In the genomic region with DNA sequence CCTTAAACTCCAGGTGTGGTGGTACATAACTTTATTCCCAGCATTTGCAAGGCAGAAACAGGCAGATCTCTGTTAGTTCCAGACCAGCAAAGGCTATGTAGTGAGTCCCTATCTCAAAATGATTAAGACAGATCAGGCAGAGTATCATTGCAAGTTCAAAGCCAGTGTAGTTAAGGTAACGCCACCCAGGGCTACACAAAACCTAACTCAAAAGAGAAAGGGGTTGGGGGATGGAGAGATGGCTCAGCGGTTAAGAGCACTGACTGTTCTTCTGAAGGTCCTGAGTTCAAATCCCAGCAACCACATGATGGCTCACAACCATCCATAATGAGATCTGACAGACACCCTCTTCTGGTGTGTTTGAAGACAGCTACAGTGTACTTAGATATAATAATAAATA, we compare ENCODE assay signal across 13 mouse cellular contexts. TPM values are rescaled to one million over a fixed set of nuclear protein-coding genes. Genes with fewer than 3 reads are reported as not detected.
DNase-seq lines count a peak whose midpoint lies in the region; TF ChIP-seq lines count a peak whose summit lies in the region.
"Not testable (repeated sequence)": the region's sequence is repeated elsewhere in the genome, so short reads cannot be mapped to it uniquely, and the experiment has no call there.
"Had no signal": no experiment of that assay in that cellular context is flagged by ENCODE, and none has a peak within 500 bp of the region (broad histone marks: within the 10 kb centered on the region; RNA-seq: fewer than 3 reads in every experiment).

No protein-coding gene starts in this region.

- peaks cover 31 to 81% of the 10 kb centered on the region in 2 experiments for H3K4me1 ChIP-seq in CH12.LX (ENCODE audit: control insufficient read depth in 1 of 2, insufficient read depth in 2 of 2)
- H3K4me1 ChIP-seq in bone marrow, adult 2 months (ENCODE audit: control insufficient read depth, insufficient read depth, low read length), result peaks cover 14% of the 10 kb centered on the region
- peaks cover 46% of the 10 kb centered on the region for H3K4me1 ChIP-seq in spleen, adult 2 months (ENCODE audit: control insufficient read depth, insufficient read depth, insufficient read length)

- not testable (repeated sequence) for H3K27me3 ChIP-seq in CH12.LX (replicated peaks); spleen, adult 2 months (ENCODE audit: control insufficient read depth, insufficient read depth, low read length)

- dilution Hi-C loops in CH12.LX (cut with MboI; ENCODE audit: extremely low pct_ligation_motif_present, extremely low pct_unique_long_range_greater_than_20kb, low sequenced_read_pairs), result not testable (repeated sequence)

- not testable (repeated sequence) for H3K9ac ChIP-seq in CH12.LX (ENCODE audit: insufficient read depth, low read depth)

- not testable (repeated sequence) for H3K4me2 ChIP-seq in CH12.LX (ENCODE audit: insufficient read depth, low read depth, poor library complexity, severe bottlenecking)

- peaks cover 13 to 23% of the 10 kb centered on the region in 2 experiments for H3K36me3 ChIP-seq in CH12.LX (replicated peaks in 1 of 2; ENCODE audit: control insufficient read depth in 1 of 2, insufficient read depth in 1 of 2, low read length in 1 of 2)
- H3K36me3 ChIP-seq in macrophage (ENCODE audit: inconsistent target), result peaks cover 17% of the 10 kb centered on the region; the same call in 1 of the 2 replicates
- not testable (repeated sequence) for H3K36me3 ChIP-seq in spleen, adult 2 months (ENCODE audit: control insufficient read depth, insufficient read depth, low read length)

- not testable (repeated sequence) for H3K79me2 ChIP-seq in CH12.LX (replicated peaks; ENCODE audit: control insufficient read depth, extremely low read depth, insufficient read depth, poor library complexity, severe bottlenecking)
- H3K79me2 ChIP-seq in macrophage (ENCODE audit: inconsistent target), result peaks cover 35% of the 10 kb centered on the region

- TF ChIP-seq CTCF in CH12.LX (conservative IDR thresholded peaks at IDR 0.05 in 1 of 2, IDR thresholded peaks at IDR 0.05 in 1 of 2; ENCODE audit: low read depth in 2 of 2, low read length in 2 of 2); bone marrow, adult 2 months (IDR thresholded peaks at IDR 0.05; ENCODE audit: control insufficient read depth, insufficient read depth, low read length); spleen, adult 2 months (IDR thresholded peaks at IDR 0.05; ENCODE audit: extremely low read depth, insufficient read depth, insufficient read length, insufficient replicate concordance): not testable (repeated sequence)

- H3K4me3 ChIP-seq in CH12.LX (replicated peaks in 1 of 3; ENCODE audit: low read depth in 2 of 3, low read length in 2 of 3, poor library complexity in 1 of 3); bone marrow, adult 2 months (replicated peaks; ENCODE audit: control insufficient read depth, low read depth, low read length); macrophage (ENCODE audit: inconsistent target); spleen, adult 2 months (ENCODE audit: extremely low read depth, insufficient read depth, insufficient read length): not testable (repeated sequence)

- not testable (repeated sequence) for DNase-seq in CH12.LX (ENCODE audit: extremely low read depth); spleen, adult 2 months (ENCODE audit: low read depth in 1 of 2, low spot score in 2 of 2)
- DNase-seq in induced T-regulatory cell, adult 2 months (ENCODE audit: low read depth), result peak; percentile 39

- TF ChIP-seq POLR2A in CH12.LX (IDR thresholded peaks at IDR 0.05; ENCODE audit: low read depth, low read length); bone marrow, adult 2 months (IDR thresholded peaks at IDR 0.05; ENCODE audit: borderline replicate concordance, control insufficient read depth, low read depth, low read length); spleen, adult 2 months (IDR thresholded peaks at IDR 0.05; ENCODE audit: low read depth, low read length): not testable (repeated sequence)

- not testable (repeated sequence) for TF ChIP-seq EP300 in CH12.LX (IDR thresholded peaks at IDR 0.05; ENCODE audit: low read length)

- in situ Hi-C loops in CH12.LX (cut with MboI; ENCODE audit: low pct_ligation_motif_present, low pct_unique_long_range_greater_than_20kb, low sequenced_read_pairs), result loop anchor here (5.0 kb wide), 1 partner anchor 44 kb away; no protein-coding TSS in a partner anchor

- not testable (repeated sequence) for H3K9me3 ChIP-seq in CH12.LX (replicated peaks; ENCODE audit: low read length)

- TF ChIP-seq RAD21 in CH12.LX (IDR thresholded peaks at IDR 0.05; ENCODE audit: low read depth, low read length), result not testable (repeated sequence)

- WGBS in bone marrow, adult 2 months, result 85% methylated on average over 2 of the region's 2 CpGs
- WGBS in macrophage (ENCODE audit: missing documents), result 100% methylated on average over 2 of the region's 2 CpGs
- WGBS in spleen, adult 2 months, result 85% methylated on average over 2 of the region's 2 CpGs

- peak overlapping the region; percentile 83 for H3K27ac ChIP-seq in CH12.LX (ENCODE audit: insufficient read depth, low read depth)
- H3K27ac ChIP-seq in bone marrow, adult 2 months (ENCODE audit: control insufficient read depth, insufficient read depth, low read depth, low read length, poor library complexity), result peak overlapping the region; percentile 35; the same call in 1 of the 2 replicates
- peak overlapping the region; percentile 91 for H3K27ac ChIP-seq in macrophage
- H3K27ac ChIP-seq in spleen, adult 2 months (ENCODE audit: insufficient read depth, low read length), result peak overlapping the region; percentile 93

RNA-seq across cellular contexts. Expression of gene Wdr81, which starts 1.5 kb away (rescaled TPM):
- total RNA-seq in CH12.LX (2012; rRNA removed) (14.3 and 16.3 TPM in 2 replicates), CH12.LX (2014; rRNA removed) (3.0 and 3.1 TPM in 2 replicates)
- polyA plus RNA-seq in CH12.LX (2012; ENCODE audit: insufficient read length, low read depth) (12.7 and 13.7 TPM in 2 replicates), macrophage (2018) (45.8 to 53.6 TPM (median 49.5 TPM) in 3 replicates)
- polyA plus RNA-seq in bone marrow, adult 2 months (2011; ENCODE audit: insufficient read depth, insufficient read length, low replicate concordance, missing spikeins), result 21.0 and 33.5 TPM in 2 replicates
- total RNA-seq in macrophage (2018; cell fraction: chromatin; rRNA removed), result 100 to 1,000 TPM in 11 of 26 experiments, 10 to 100 TPM in 15; 43.1 to 170 (median 98.5) TPM
- 10 to 100 TPM; 25.1 to 84.8 (median 54.5) TPM for total RNA-seq in macrophage (2018; cell fraction: cytosol; rRNA removed)
- 100 to 1,000 TPM in 9 of 26 experiments, 10 to 100 TPM in 17; 49.0 to 151 (median 92.0) TPM for total RNA-seq in macrophage (2018; cell fraction: nucleus; rRNA removed)
- 34.4 and 46.3 TPM in 2 replicates for polyA plus RNA-seq in spleen, adult 2 months (2012; rRNA removed)

RNA-seq across cellular contexts. Expression of gene Tlcd2, which starts 5.5 kb away (rescaled TPM):
- total RNA-seq in CH12.LX (2012; rRNA removed) (0.17 and 0.81 TPM in 2 replicates), CH12.LX (2014; rRNA removed) (not detected in 2 replicates)
- polyA plus RNA-seq in CH12.LX (2012; ENCODE audit: insufficient read length, low read depth) (0.40 and 0.86 TPM in 2 replicates), macrophage (2018) (2.5 to 4.9 TPM (median 4.5 TPM) in 3 replicates)
- polyA plus RNA-seq in bone marrow, adult 2 months (2011; ENCODE audit: insufficient read depth, insufficient read length, low replicate concordance, missing spikeins), result 1.2 and 5.0 TPM in 2 replicates
- 1 to 10 TPM in 25 of 26 experiments, not detected in 1; 1.7 to 8.3 (median 3.3) TPM for total RNA-seq in macrophage (2018; cell fraction: chromatin; rRNA removed)
- total RNA-seq in macrophage (2018; cell fraction: cytosol; rRNA removed), result 1 to 10 TPM; 3.2 to 6.1 (median 4.6) TPM
- 1 to 10 TPM; 1.2 to 8.2 (median 4.0) TPM for total RNA-seq in macrophage (2018; cell fraction: nucleus; rRNA removed)
- polyA plus RNA-seq in spleen, adult 2 months (2012; rRNA removed), result 6.9 and 8.4 TPM in 2 replicates

RNA-seq across cellular contexts. Expression of gene Serpinf2, which starts 16.6 kb away (rescaled TPM):
- total RNA-seq in CH12.LX (2012; rRNA removed) (0.08 TPM in 1 of 2 replicates, not detected in the other), CH12.LX (2014; rRNA removed) (0.11 TPM in 1 of 2 replicates, not detected in the other)
- polyA plus RNA-seq in CH12.LX (2012; ENCODE audit: insufficient read length, low read depth) (0.26 TPM in 1 of 2 replicates, not detected in the other), macrophage (2018) (0.11 TPM in 1 of 3 replicates, not detected in the others)
- polyA plus RNA-seq in bone marrow, adult 2 months (2011; ENCODE audit: insufficient read depth, insufficient read length, low replicate concordance, missing spikeins), result 0.70 and 2.2 TPM in 2 replicates
- total RNA-seq in macrophage (2018; cell fraction: chromatin; rRNA removed), result 1 to 10 TPM in 8 of 26 experiments, under 1 TPM in 11, not detected in 7; 0.25 to 3.9 (median 0.73) TPM
- total RNA-seq in macrophage (2018; cell fraction: cytosol; rRNA removed), result under 1 TPM in 3 of 26 experiments, not detected in 23; 0.04 to 0.10 (median 0.06) TPM
- 1 to 10 TPM in 6 of 26 experiments, under 1 TPM in 15, not detected in 5; 0.28 to 3.3 (median 0.59) TPM for total RNA-seq in macrophage (2018; cell fraction: nucleus; rRNA removed)
- polyA plus RNA-seq in spleen, adult 2 months (2012; rRNA removed), result 0.25 and 0.75 TPM in 2 replicates
- total RNA-seq: adrenal gland, adult 18-20 months had no signal
- polyA plus RNA-seq: activated CD4-positive, CD25-positive, alpha-beta regulatory T cell, adult 4 months; embryonic facial prominence, embryonic 10.5 days; embryonic facial prominence, embryonic 14.5 days; forebrain, embryonic 11.5 days; forebrain, embryonic 13.5 days; forebrain, embryonic 15.5 days; forebrain, postnatal 0 days had no signal

RNA-seq across cellular contexts. Expression of gene Prpf8, which starts 30.6 kb away (rescaled TPM):
- total RNA-seq in CH12.LX (2012; rRNA removed) (246 and 255 TPM in 2 replicates), CH12.LX (2014; rRNA removed) (168 and 187 TPM in 2 replicates)
- polyA plus RNA-seq in CH12.LX (2012; ENCODE audit: insufficient read length, low read depth) (298 and 345 TPM in 2 replicates), macrophage (2018) (72.5 to 92.1 TPM (median 86.0 TPM) in 3 replicates)
- polyA plus RNA-seq in bone marrow, adult 2 months (2011; ENCODE audit: insufficient read depth, insufficient read length, low replicate concordance, missing spikeins), result 18.5 and 35.4 TPM in 2 replicates
- total RNA-seq in macrophage (2018; cell fraction: chromatin; rRNA removed), result 10 to 100 TPM; 28.3 to 79.8 (median 59.2) TPM
- total RNA-seq in macrophage (2018; cell fraction: cytosol; rRNA removed), result 10 to 100 TPM; 46.5 to 98.0 (median 75.5) TPM
- 100 to 1,000 TPM in 4 of 26 experiments, 10 to 100 TPM in 22; 41.5 to 126 (median 76.1) TPM for total RNA-seq in macrophage (2018; cell fraction: nucleus; rRNA removed)
- 64.2 and 72.8 TPM in 2 replicates for polyA plus RNA-seq in spleen, adult 2 months (2012; rRNA removed)

RNA-seq across cellular contexts. Expression of gene Serpinf1, which starts 33.5 kb away (rescaled TPM):
- 26.0 and 30.3 TPM in 2 replicates for total RNA-seq in CH12.LX (2012; rRNA removed)
- 56.5 and 58.4 TPM in 2 replicates for total RNA-seq in CH12.LX (2014; rRNA removed)
- 119 and 131 TPM in 2 replicates for polyA plus RNA-seq in CH12.LX (2012; ENCODE audit: insufficient read length, low read depth)
- 16.7 and 18.3 TPM in 2 replicates for polyA plus RNA-seq in bone marrow, adult 2 months (2011; ENCODE audit: insufficient read depth, insufficient read length, low replicate concordance, missing spikeins)
- total RNA-seq in macrophage (2018; cell fraction: chromatin; rRNA removed), result 10 to 100 TPM in 1 of 26 experiments, 1 to 10 TPM in 3, under 1 TPM in 3, not detected in 19; 0.40 to 90.9 (median 1.5) TPM
- total RNA-seq in macrophage (2018; cell fraction: cytosol; rRNA removed), result 1 to 10 TPM in 3 of 26 experiments, under 1 TPM in 20, not detected in 3; 0.15 to 1.2 (median 0.42) TPM
- 10 to 100 TPM in 1 of 26 experiments, 1 to 10 TPM in 3, under 1 TPM in 1, not detected in 21; 0.80 to 16.4 (median 2.2) TPM for total RNA-seq in macrophage (2018; cell fraction: nucleus; rRNA removed)
- 0.86 to 1.0 TPM in 2 of 3 replicates, not detected in the other for polyA plus RNA-seq in macrophage (2018)
- 9.7 and 12.6 TPM in 2 replicates for polyA plus RNA-seq in spleen, adult 2 months (2012; rRNA removed)

Comparison
In these comparisons a context has a peak if more than half of its experiments do, and no peak if none do; other contexts are left out.
1. H3K27ac ChIP-seq: peak in every context shown above with its lines; median percentile 93 in spleen, adult 2 months; 91 in macrophage; 83 in CH12.LX; 35 in bone marrow, adult 2 months.